Mouse (Mus musculus): ENCODE measurements at regions not wholly inside any gene's neighbourhood (a gene's known extent, or its start where the extent isn't known, plus 50 kb on each side); places are given as distances from the start of the nearest gene placed in this dataset.

- DNase-seq (ENCODE audit: low read depth): no peak
These were observed 368.9 kb downstream of the Nkx6-1 start for GRCm38 (mm10) chr5:101295941-101296340.

- DNase-seq (ENCODE audit: low read depth): no peak
These were observed 370.8 kb downstream of the Nkx6-1 start for GRCm38 (mm10) chr5:101294031-101294430.

- DNase-seq (ENCODE audit: low read depth): peak; percentile 33
These were observed 376.4 kb downstream of the Nkx6-1 start for GRCm38 (mm10) chr5:101288358-101288757.

- no peak for DNase-seq (ENCODE audit: low read depth)
These were observed 378.9 kb downstream of the Nkx6-1 start for GRCm38 (mm10) chr5:101285941-101286340.

GRCm38 (mm10) chr5:101250474-101250873 lies 405.0 kb downstream of the Gpat3 start:
- DNase-seq (ENCODE audit: low read depth): no peak

- no peak for DNase-seq (ENCODE audit: low read depth)
These were observed 397.1 kb downstream of the Gpat3 start for GRCm38 (mm10) chr5:101242651-101243050.

- DNase-seq (ENCODE audit: low read depth): peak; percentile 80
These were observed 394.0 kb downstream of the Gpat3 start for GRCm38 (mm10) chr5:101239298-101240118.

- no peak for DNase-seq (ENCODE audit: low read depth)
These were observed 390.7 kb downstream of the Gpat3 start for GRCm38 (mm10) chr5:101236163-101236693.

GRCm38 (mm10) chr5:101222390-101222789 lies 376.9 kb downstream of the Gpat3 start:
- no peak for DNase-seq (ENCODE audit: low read depth)

- no peak for DNase-seq (ENCODE audit: low read depth)
These were observed 372.6 kb downstream of the Gpat3 start for GRCm38 (mm10) chr5:101218082-101218481.

GRCm38 (mm10) chr5:101216837-101217571 lies 371.5 kb downstream of the Gpat3 start:
- DNase-seq (ENCODE audit: low read depth): no peak

GRCm38 (mm10) chr5:101211974-101212373 lies 366.5 kb downstream of the Gpat3 start:
- no peak for DNase-seq (ENCODE audit: low read depth)

GRCm38 (mm10) chr5:101208150-101208549 lies 362.6 kb downstream of the Gpat3 start:
- no peak for DNase-seq (ENCODE audit: low read depth)

GRCm38 (mm10) chr5:101195501-101195900 lies 350.0 kb downstream of the Gpat3 start:
- no peak for DNase-seq (ENCODE audit: low read depth)

GRCm38 (mm10) chr5:101190976-101191375 lies 345.5 kb downstream of the Gpat3 start:
- DNase-seq (ENCODE audit: low read depth): no peak

- DNase-seq (ENCODE audit: low read depth): no peak
These were observed 327.7 kb downstream of the Gpat3 start for GRCm38 (mm10) chr5:101173183-101173582.

GRCm38 (mm10) chr5:101172782-101173181 lies 327.3 kb downstream of the Gpat3 start:
- no peak for DNase-seq (ENCODE audit: low read depth)

- DNase-seq (ENCODE audit: low read depth): no peak
These were observed 323.6 kb downstream of the Gpat3 start for GRCm38 (mm10) chr5:101169074-101169473.

- DNase-seq (ENCODE audit: low read depth): no peak
These were observed 318.2 kb downstream of the Gpat3 start for GRCm38 (mm10) chr5:101163624-101164213.

- DNase-seq (ENCODE audit: low read depth): no peak
These were observed 317.6 kb downstream of the Gpat3 start for GRCm38 (mm10) chr5:101163112-101163511.

GRCm38 (mm10) chr5:101157416-101157815 lies 311.9 kb downstream of the Gpat3 start:
- DNase-seq (ENCODE audit: low read depth): no peak

- no peak for DNase-seq (ENCODE audit: low read depth)
These were observed 300.8 kb downstream of the Gpat3 start for GRCm38 (mm10) chr5:101146345-101146744.
